Mouse (Mus musculus) brown adipose tissue, adult 24 weeks (tissue): ENCODE results near the gene Zfp513. TPM values are rescaled to one million over a fixed set of nuclear protein-coding genes. Genes with fewer than 3 reads are reported as not detected.

Source experiments
- H3K27ac ChIP-seq: fragments of 200-500 bp; replicated peaks from 2 replicates; pipeline ENCODE4 v1.5.1; 2012; ENCODE audit warnings: low read depth, mild to moderate bottlenecking, low read length
- H3K4me1 ChIP-seq: fragments of 200-500 bp; 2 replicates; pipeline ENCODE4 v1.6.1; 2012; ENCODE audit warnings: low read length, mixed read lengths; ENCODE audit not compliant: control insufficient read depth, insufficient read depth, insufficient read length
- H3K4me3 ChIP-seq: fragments of 200-500 bp; 2 replicates; pipeline ENCODE4 v1.5.1; 2012; ENCODE audit warnings: low read depth, mild to moderate bottlenecking, low read length, moderate library complexity; ENCODE audit not compliant: insufficient read depth
- polyA plus RNA-seq: library from polyadenylated mRNA; stranded (reverse); fragments of >200 nt; gene quantifications from 2 replicates; pipeline ENCODE4 v1.2.4, GENCODE M21; 2012; ENCODE audit not compliant: missing spikeins, insufficient read depth, insufficient read length

Zfp513 gene
- 10.0 and 12.1 TPM in 2 replicates for polyA plus RNA-seq

DNA sequence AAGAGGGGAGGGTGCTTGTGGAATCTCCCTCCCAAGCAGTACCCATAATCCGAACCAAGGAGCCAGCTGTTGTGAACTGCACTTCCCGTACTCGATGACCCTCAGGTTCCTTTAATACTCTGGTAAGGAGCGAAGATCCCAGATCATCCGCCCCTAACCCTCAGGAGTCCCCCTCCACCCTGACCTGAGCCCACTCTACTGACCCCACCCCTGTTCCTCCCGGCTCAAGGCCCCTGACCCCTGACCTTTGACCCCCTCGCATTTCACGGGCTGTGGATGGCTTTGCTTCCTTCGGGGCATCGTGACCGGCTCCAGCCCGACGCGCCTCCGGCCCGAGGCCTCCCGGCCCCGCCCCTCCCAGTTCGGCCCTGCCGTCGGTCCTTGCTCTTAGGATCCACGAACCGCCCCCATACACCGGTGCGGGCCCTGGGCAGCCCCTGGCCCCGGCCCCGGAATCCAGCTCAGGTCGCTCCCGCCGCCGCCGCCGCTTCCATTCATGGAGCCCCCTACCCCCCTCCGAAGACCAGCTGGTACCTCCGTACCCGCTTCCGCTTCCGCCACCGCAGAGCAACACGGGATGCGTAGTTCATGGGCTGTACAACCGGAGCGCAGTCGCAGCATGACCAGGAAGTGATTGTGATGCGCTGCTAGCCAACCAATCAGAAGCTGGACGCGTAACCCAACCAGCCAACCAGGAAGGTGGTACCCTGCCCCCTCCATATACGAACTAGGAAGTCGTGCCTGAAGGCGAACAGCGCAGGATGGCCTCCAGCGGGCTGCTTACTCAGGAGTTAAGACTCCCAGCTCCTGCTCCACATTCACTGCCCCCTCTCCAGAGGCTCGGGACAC is at the start of gene Zfp513:
Gene Zfp513, minus strand, starts transcription at position 562 of the 849 bp plus-strand sequence.
- peak within 1 kb of the TSS; percentile 69 for H3K4me3 ChIP-seq
- H3K4me1 ChIP-seq = no peaks in the 10 kb centered on the region; the same call in 1 of the 2 replicates
- H3K27ac ChIP-seq = peak within 1 kb of the TSS; percentile 85

DNA sequence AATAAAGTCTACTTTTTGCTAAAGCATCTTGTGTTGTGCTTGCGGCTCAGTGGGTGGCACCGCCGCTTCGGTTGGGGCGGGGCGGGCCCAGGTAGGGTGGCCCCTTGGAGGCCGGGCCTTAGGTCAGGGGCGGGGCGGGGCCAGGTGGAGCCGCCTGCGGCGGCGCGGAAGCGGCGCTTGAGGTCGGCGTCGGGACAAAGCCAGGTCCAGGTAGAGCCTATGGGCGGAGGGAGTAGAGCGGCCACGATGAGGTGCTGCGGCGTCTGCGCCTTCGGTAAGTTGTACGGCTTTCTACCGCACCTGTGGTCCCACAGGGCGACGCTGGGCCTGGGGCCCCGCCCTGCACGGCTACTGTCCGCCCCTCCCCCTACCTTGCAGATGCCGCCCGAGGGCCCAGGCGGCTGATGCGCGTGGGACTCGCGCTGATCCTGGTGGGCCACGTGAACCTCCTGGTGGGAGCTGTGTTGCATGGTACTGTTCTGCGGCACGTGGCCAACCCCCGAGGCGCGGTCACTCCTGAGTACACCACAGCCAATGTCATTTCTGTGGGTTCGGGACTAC is 49.5 kb upstream of the Zfp513 start, which contains the start of gene Krtcap3:
Gene Krtcap3, plus strand, starts transcription at position 151 of the 561 bp plus-strand sequence.
- Histone ChIP-seq H3K4me1 (peaks cover 9% of the 10 kb centered on the region), H3K27ac (no peak within 1 kb of the TSS), H3K4me3 (no peak within 1 kb of the TSS)

DNA sequence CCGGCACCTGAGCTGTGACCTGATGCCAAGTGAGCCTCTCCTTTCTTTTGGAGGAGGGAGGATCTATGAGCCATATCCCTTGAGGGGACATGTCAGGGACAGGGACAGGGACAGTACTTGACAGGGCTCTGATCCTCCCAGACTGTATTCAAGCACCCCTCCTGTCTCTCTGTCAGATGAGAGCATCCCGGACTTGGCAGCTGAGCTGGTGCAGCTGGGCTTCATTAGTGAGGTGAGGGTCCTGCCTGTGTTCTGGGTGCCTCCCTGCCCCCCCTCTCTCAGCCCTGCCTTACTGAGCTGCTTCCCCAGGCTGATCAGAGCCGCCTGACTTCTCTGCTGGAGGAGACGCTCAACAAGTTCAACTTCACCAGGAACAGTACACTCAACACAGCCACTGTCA is 48.6 kb upstream of the Zfp513 start:
- Histone ChIP-seq H3K4me3 (no peak overlapping the region), H3K27ac (no peak overlapping the region), H3K4me1 (peaks cover 9% of the 10 kb centered on the region)

DNA sequence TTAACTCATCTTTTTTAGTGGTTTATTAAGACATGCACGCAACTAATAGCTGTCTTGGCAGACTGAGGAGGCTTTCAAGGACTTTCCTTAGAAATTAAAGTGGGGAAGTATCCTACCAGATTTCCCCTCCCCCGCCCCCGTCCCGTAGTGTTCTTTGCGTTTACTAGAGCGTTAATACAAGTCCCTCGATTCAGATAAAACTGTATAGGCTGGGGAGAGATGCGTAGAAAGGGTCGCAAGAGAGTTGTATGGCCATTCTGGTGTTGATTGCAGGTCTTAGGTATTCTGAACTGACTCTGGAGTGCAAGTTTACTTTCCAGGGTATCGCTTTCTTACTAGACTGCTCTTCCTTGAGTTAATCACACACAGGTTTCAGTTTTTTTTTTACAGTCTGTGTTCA is 40.1 kb upstream of the Zfp513 start:
- Histone ChIP-seq H3K27ac (no peak overlapping the region), H3K4me3 (peak overlapping the region; percentile 89; the same call in 1 of the 2 replicates), H3K4me1 (peaks cover 4% of the 10 kb centered on the region; the same call in 1 of the 2 replicates)

DNA sequence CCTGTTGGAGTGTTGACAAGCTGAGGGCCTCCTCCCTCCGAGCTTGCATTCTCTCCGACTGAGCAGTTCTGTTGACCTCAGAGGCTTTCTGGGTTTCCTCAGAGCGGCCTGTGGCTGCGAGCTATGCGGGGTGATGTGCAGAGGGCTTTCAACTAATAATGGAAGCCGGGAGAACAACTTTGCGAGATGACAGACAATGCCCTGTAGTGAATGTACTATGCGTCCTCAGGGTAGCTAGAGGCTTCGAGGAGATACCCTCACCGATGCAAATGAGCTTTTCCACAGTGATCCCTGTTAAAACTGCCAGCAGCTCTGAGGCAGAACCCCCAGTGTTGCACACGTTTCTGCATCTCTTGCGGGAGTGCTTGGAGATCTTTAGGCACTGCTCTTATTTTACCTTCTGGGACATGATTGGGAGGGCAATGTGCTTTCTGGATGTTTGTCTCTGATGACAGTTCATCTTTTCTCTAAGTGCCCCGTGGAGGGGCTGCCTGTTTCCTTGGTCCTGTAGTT is 39.5 kb upstream of the Zfp513 start:
- Histone ChIP-seq H3K27ac (peak overlapping the region; percentile 57), H3K4me3 (peak overlapping the region; percentile 89), H3K4me1 (peaks cover 4% of the 10 kb centered on the region; the same call in 1 of the 2 replicates)

DNA sequence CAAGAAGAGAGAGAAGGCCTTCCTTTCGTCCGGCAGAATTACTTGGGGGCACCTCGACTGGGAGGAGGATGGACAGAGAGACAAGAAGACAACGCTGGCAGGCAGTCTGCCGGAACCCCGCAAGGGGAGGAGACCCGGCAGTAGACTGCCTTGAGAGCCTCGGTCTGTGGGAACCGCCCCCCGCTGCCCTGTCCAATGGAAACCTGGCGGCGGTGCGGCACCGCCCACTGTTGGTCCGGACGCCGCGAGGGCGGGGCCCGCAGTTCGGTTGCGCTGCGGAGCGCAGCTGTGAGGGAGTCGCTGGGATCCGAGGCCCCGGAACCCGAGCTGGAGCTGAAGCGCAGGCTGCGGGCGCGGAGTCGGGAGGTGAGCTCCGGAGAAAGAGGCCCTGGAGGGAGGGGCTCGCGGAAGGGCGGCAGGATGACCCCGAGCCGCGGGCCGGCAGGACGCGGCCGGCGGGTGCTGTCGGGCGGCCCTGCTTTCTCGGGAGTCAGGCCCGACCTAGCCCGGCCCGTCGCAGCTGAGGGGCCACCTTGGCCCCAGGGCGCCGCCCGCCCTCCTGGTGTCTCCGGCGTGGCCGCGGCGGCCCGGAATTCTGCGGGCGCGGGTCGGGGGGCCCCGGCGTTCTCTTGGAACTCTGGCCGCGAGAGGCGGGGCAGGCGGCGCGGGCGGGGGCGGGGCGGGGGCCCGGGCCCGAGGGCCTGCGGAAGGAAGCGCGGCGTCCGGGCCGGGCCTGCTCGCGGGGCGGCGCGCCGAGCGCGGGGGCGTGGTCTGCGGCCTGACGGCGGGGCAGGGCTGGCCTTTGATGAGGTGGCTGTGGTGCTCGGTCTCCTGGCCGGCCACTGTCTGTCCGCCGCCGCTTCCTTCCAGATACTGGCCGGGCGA is 38.8 kb upstream of the Zfp513 start, which contains the start of the genes Nrbp1 and Gm9970:
Gene Nrbp1, plus strand, starts transcription at position 228 of the 885 bp plus-strand sequence.
Gene Gm9970, minus strand, starts transcription at position 596 of the 885 bp plus-strand sequence.
- Histone ChIP-seq H3K4me1 (peaks cover 4% of the 10 kb centered on the region; the same call in 1 of the 2 replicates), H3K4me3 (peak within 1 kb of the TSS; percentile 89), H3K27ac (peak within 1 kb of the TSS; percentile 87)

DNA sequence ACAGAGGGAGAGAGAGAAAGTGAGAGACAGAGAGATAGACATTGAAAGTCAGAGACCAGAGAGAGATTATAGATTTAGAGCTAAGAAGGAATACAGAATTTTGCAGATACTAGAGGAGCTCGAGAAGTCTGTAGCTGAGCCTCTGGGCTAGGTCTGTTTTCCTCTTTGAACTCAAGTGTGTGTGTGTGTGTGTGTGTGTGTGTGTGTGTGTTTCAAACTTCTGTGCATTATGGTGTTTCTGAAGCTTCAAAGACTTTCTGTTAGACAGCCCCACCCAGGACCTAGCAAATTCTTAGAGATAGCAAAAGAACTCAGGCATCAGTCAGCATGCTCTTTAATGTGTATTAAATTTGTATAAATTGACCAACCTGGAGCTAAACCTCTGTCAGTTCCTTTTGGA is 24.5 kb upstream of the Zfp513 start:
- Histone ChIP-seq H3K27ac (no peak overlapping the region), H3K4me1 (no peaks in the 10 kb centered on the region), H3K4me3 (no peak overlapping the region)

DNA sequence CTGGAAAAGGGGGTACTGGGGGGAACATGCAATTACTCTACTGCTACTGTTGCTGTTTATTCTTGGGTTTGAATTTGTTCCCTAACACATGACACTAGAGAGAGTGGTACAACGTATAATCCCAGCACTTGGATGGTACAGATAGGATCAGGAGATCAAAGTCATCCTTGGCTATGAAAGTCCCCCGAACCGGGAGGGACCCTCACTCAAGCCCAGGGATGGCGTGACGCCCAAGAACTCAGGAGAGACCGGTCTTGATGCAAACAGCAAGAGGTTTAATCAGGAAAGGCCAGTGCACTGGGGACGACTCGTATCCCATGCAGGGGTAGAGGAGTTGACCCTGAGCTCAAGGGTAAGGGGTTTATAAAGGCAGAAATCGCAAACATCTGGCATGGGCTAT is 20.6 kb upstream of the Zfp513 start:
- Histone ChIP-seq H3K4me1 (no peaks in the 10 kb centered on the region), H3K4me3 (no peak overlapping the region), H3K27ac (no peak overlapping the region)

DNA sequence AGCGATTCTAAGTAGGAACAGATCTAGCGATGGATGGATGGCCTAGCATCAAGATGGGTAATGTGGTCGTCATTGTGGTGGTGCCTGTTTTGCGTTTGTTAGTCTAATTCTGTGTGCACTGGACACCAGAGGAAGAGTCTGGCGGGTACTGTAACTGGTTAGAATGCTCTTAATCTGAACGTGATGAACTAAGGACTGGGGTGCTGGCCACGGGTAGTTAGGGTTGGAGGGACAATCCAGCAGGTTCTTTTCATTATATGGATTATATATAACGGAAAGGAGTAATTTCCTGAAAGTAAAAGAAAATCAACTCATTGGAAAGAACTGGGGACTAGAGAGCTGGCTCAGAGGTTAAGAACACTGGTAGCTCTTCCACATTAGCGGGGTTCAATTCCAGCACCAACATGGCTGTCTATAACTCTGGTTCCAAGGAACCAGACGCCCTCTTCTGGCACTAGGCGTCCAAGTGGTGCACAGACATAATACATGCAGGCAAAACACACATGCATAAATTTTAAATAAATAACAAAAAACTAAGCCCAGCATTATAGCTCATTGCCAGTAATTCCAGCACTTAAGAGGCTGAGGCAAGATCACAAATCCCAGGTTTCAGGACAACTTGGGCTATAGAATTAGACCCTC is 19.3 kb upstream of the Zfp513 start:
- Histone ChIP-seq H3K4me3 (peak overlapping the region; percentile 78), H3K27ac (peak overlapping the region; percentile 72), H3K4me1 (no peaks in the 10 kb centered on the region)

DNA sequence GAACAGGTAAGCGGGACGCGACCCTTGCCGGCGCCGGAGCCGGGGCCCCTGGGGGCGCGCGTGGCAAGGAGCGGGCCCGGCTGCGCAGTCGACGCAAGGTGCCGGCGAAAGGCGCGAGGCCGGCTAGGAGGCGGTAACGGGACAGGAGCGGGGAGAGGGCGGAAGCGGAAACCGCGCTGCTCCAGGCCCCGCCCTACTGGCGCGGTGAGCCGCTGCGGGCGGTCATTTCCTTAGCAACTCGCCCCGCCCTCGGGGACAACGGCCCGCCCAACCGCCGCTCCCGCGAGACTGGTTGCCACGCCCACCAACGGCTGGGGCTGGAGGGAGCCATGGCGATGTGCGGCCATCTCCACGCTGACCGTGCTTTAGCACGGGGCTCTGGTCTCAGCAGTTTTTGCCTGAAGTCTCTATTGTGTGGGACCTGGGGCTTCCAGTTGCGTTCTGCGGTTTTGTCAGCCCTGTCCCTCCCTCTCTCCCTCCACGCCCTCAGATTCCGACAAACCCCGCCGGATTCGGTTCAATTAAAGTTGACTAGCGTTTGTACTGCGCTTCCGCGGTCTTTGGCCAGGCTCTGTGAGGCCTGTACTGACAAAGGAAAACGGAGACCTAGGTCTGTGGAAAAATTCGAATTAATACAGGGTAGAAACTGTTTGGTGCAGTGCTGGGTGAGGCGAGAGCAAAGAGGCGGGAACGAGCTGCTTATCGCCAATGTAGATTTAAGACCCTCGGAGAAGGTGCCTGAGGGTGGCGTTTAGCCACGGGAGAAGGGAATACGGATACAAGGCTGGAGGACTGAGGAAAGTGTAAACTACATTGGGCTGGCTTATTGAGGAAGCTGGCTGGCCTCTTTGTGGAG is 18.6 kb upstream of the Zfp513 start, which contains the start of gene Ppm1g:
Gene Ppm1g, minus strand, starts transcription at position 240 of the 856 bp plus-strand sequence.
- H3K4me3 ChIP-seq = peak within 1 kb of the TSS; percentile 93
- no peaks in the 10 kb centered on the region for H3K4me1 ChIP-seq
- H3K27ac ChIP-seq = peak within 1 kb of the TSS; percentile 72

DNA sequence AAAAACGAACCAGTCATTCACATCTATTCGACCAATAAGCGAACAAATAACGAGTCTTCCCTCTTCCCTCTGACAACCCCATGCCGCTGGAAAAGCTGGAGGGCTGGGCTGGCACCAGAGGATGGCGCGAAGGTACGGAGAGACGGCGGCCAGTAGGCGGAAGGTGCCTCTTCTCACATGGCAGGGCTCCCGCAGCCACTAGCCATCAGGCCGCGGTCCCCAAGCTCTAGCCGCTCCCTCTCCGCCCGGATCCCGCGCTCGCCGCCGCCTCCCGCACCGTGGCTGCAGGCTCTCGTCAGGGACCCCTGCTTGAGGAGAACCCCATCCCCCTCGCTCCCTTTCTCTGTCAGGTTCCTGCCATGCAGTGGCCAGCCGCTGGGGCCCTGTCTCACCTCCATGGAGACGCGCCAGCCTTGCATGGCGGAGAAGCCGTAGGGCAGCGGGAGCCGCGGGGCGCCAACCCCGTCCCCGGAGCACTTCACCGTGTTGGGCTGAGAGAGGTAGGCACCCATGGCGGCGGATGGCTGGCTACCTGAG is 17.9 kb upstream of the Zfp513 start:
- Histone ChIP-seq H3K4me1 (no peaks in the 10 kb centered on the region), H3K4me3 (peak overlapping the region; percentile 93), H3K27ac (peak overlapping the region; percentile 64)

DNA sequence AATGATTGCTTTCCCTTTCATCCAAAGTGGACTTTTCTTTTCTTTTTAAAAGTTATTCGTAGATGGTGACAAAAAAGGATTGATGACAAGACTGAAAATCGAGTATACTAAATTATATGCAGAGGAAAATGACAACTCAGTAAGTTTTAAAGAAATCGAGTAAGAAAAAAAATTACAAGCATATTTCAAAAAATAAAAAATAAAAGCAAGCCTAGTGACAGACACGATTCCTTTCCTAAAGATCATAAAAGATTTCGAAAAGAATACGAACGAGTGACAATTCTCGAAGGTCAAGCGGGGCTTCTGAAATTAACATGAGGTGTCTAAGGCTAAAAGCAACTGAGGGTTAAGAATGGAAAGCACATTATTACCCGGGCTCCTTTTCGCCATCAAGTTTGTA is 17.4 kb upstream of the Zfp513 start:
- peak overlapping the region; percentile 93 for H3K4me3 ChIP-seq
- peak overlapping the region; percentile 64; the same call in 1 of the 2 replicates for H3K27ac ChIP-seq
- no peaks in the 10 kb centered on the region for H3K4me1 ChIP-seq

DNA sequence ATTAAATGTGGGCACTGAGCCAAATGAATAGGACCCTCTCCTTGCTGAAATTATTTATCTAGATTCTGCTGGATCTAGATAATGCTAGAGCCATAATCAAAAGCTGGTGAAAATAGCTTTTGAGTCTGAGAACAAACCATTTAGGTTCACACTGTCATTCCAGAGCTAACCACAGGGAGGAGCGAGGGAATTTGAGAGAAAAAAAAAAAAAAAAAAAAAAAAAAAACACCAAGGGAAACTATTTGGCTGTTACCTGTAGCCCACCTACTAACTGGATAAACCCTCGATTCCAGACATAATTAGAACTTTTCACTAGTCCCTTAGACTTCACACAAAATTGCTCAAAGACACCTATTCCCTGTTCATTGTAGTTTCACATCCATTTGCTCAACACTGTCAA is 17.0 kb upstream of the Zfp513 start:
- Histone ChIP-seq H3K27ac (no peak overlapping the region), H3K4me1 (no peaks in the 10 kb centered on the region), H3K4me3 (no peak overlapping the region)
